Mouse (Mus musculus) thymus, postnatal 4 days (tissue): ENCODE results near the gene Gm49373.
"Not testable (repeated sequence)": the region's sequence is repeated elsewhere in the genome, so short reads cannot be mapped to it uniquely, and the experiment has no call there.

ENCODE experiments used
- DNase-seq: peaks from one replicate; pipeline ENCODE4 v3.0.0; 2021

The Gm49373 gene

GRCm38 (mm10) chr9:21067006-21067684 lies 5.8 kb downstream of the Gm49373 start, which contains the start of gene Zglp1:
Gene Zglp1, minus strand, starts transcription at chr9:21067093.
- no peak for DNase-seq

- no peak for DNase-seq
These were observed 10.0 kb downstream of the Gm49373 start for GRCm38 (mm10) chr9:21062928-21063327.

GRCm38 (mm10) chr9:21051578-21051977 lies 21.3 kb downstream of the Gm49373 start:
- DNase-seq: no peak

GRCm38 (mm10) chr9:21045235-21045634 lies 27.7 kb downstream of the Gm49373 start:
- no peak for DNase-seq

- not testable (repeated sequence) for DNase-seq
These were observed 28.1 kb downstream of the Gm49373 start for GRCm38 (mm10) chr9:21044785-21045184.

- DNase-seq: no peak
These were observed 29.3 kb downstream of the Gm49373 start for GRCm38 (mm10) chr9:21043563-21043962.

GRCm38 (mm10) chr9:21041308-21041707 lies 31.6 kb downstream of the Gm49373 start:
- DNase-seq: no peak

GRCm38 (mm10) chr9:21039779-21040178 lies 33.1 kb downstream of the Gm49373 start:
- DNase-seq: no peak

- DNase-seq: no peak
These were observed 35.4 kb downstream of the Gm49373 start for GRCm38 (mm10) chr9:21037481-21037891.

- no peak for DNase-seq
These were observed 36.2 kb downstream of the Gm49373 start for GRCm38 (mm10) chr9:21036666-21037065.

GRCm38 (mm10) chr9:21036161-21036560 lies 36.7 kb downstream of the Gm49373 start:
- DNase-seq: no peak

- no peak for DNase-seq
These were observed 37.3 kb downstream of the Gm49373 start for GRCm38 (mm10) chr9:21035586-21035985.

GRCm38 (mm10) chr9:21034481-21035085 lies 38.3 kb downstream of the Gm49373 start:
- DNase-seq: peak; percentile 53

- peak; percentile 74 for DNase-seq
These were observed 39.8 kb downstream of the Gm49373 start for GRCm38 (mm10) chr9:21033136-21033535.

- DNase-seq: no peak
These were observed 40.4 kb downstream of the Gm49373 start for GRCm38 (mm10) chr9:21032491-21032890.

GRCm38 (mm10) chr9:21031896-21032351 lies 41.0 kb downstream of the Gm49373 start, which contains the start of gene Icam5:
Gene Icam5, plus strand, starts transcription at chr9:21032073.
- peak; percentile 58 for DNase-seq

- peak; percentile 73 for DNase-seq
These were observed 41.5 kb downstream of the Gm49373 start for GRCm38 (mm10) chr9:21031251-21031895.

- DNase-seq: peak; percentile 92
These were observed 42.1 kb downstream of the Gm49373 start for GRCm38 (mm10) chr9:21030781-21031250.

GRCm38 (mm10) chr9:21030055-21030600 lies 42.8 kb downstream of the Gm49373 start:
- DNase-seq: peak; percentile 28

GRCm38 (mm10) chr9:21029291-21030054 lies 43.4 kb downstream of the Gm49373 start, which contains the start of gene Icam4:
Gene Icam4, plus strand, starts transcription at chr9:21029373.
- DNase-seq: peak; percentile 89

GRCm38 (mm10) chr9:21028560-21029110 lies 44.3 kb downstream of the Gm49373 start:
- DNase-seq: no peak

- no peak for DNase-seq
These were observed 45.1 kb downstream of the Gm49373 start for GRCm38 (mm10) chr9:21027774-21028290.
